Mouse (Mus musculus) stomach, embryonic 15.5 days (tissue): Measurements from ENCODE around the gene Tlr9. TPM values are rescaled to one million over a fixed set of nuclear protein-coding genes. Genes with fewer than 3 reads are reported as not detected.

Experiments
- ATAC-seq: fragments of 200-750 bp; cut with Nextera tagmentation; 2 replicates; pipeline ENCODE4 v1.8.0; 2017; ENCODE audit warnings: low read depth, moderate number of reproducible peaks, moderate TSS enrichment; ENCODE audit not compliant: insufficient read depth, low FRiP score
- H3K27ac ChIP-seq: fragments of 300-500 bp; sonication (generic); 2 replicates; pipeline ENCODE4 v1.5.1; 2015; ENCODE audit warnings: mild to moderate bottlenecking, inconsistent platforms
- H3K27me3 ChIP-seq: fragments of 300-500 bp; sonication (generic); replicated peaks from 2 replicates; pipeline ENCODE4 v1.6.1; 2015; ENCODE audit warnings: inconsistent platforms
- H3K36me3 ChIP-seq: fragments of 300-500 bp; sonication (generic); 2 replicates; pipeline ENCODE4 v1.6.1; 2015; ENCODE audit warnings: inconsistent platforms
- H3K4me1 ChIP-seq: fragments of 300-500 bp; sonication (generic); 2 replicates; pipeline ENCODE4 v1.6.1; 2015; ENCODE audit warnings: inconsistent platforms
- H3K4me2 ChIP-seq: fragments of 300-500 bp; sonication (generic); 2 replicates; pipeline ENCODE4 v1.6.1; 2015; ENCODE audit warnings: mild to moderate bottlenecking, inconsistent platforms
- H3K4me3 ChIP-seq: fragments of 300-500 bp; sonication (generic); replicated peaks from 2 replicates; pipeline ENCODE4 v1.5.1; 2015; ENCODE audit warnings: inconsistent platforms
- H3K9ac ChIP-seq: fragments of 300-500 bp; sonication (generic); 2 replicates; pipeline ENCODE4 v1.6.1; 2015; ENCODE audit warnings: inconsistent platforms
- H3K9me3 ChIP-seq: fragments of 300-500 bp; sonication (generic); 2 replicates; pipeline ENCODE4 v1.6.1; 2016; ENCODE audit warnings: inconsistent platforms
- WGBS: fragments of 180-500 bp; shearing (Covaris S2); methylation state at CpG from one replicate; pipeline ENCODE4 v1.1.7; 2015; 5-methylcytosine and 5-hydroxymethylcytosine counted together
- microRNA counts: library from miRNA; unstranded; fragments of <30 nt; microRNA quantifications from one replicate; lab custom pipeline; 2016
- microRNA-seq: library from miRNA; unstranded; fragments of <30 nt; microRNA quantifications from one replicate; pipeline ENCODE4, GENCODE M21; 2016
- polyA plus RNA-seq: library from polyadenylated mRNA; unstranded; fragments of >200 nt; fragmentation: Nextera tagmentation; extraction: Ambion mirVana; gene quantifications from 2 replicates; pipeline ENCODE4 v1.2.1, GENCODE M21; 2015

Tlr9 gene
- polyA plus RNA-seq, 1 experiment from 2014 or later: 0.12 TPM

DNA sequence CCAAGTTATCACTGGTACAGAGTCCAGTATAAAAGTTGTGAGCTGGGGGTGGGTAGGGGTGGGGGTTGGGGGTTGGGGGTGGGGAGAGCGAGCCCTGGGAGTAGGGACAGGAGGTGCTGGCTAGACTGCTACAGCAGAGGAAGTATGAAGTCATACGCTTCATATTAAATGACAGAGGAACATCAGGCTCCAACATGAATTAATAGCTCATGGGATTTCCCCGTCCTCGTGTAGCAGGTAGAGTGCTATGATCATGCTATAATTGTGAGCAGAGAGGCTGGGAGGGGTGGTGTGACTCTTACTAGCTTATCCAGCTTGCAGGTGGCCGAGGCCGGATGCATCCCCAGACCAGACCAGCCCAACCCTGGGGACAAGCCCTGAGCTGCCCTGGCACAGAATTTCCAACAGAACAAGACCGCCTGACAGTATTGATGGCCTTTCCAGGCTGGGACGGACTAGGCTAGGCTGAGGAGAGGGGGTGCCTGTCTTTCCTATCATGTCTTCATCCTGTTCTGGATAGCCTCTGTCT lies 52.3 kb downstream of the Tlr9 start:
- H3K4me1 ChIP-seq: no peaks in the 10 kb centered on the region
- 79% methylated on average over 8 of the region's 8 CpGs for WGBS
- H3K4me2 ChIP-seq: no peak overlapping the region
- H3K9ac ChIP-seq: no peak overlapping the region
- no peak overlapping the region for H3K27ac ChIP-seq
- no peak for ATAC-seq
- H3K4me3 ChIP-seq: no peak overlapping the region
- H3K36me3 ChIP-seq: no peaks in the 10 kb centered on the region
- no peaks in the 10 kb centered on the region for H3K27me3 ChIP-seq
- no peaks in the 10 kb centered on the region for H3K9me3 ChIP-seq

DNA sequence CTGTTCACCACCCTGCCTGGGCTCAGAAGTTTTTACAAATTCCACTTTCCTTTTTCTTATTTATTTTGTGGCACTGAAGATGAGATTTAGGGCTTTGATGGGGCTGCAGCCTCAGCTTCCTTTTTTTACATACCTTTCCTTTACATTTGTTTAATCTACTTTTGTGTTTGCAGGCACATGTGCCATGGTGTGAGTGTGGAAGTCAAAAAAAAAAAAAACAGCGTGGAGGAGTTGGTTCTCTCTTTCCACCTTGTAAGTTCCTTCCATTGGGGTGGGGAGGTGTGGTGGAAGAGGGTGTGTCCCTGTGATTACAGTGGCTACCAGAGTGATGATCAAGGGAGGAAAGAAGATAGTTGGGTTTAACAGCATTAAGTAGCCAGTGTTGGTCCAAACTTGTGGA lies 53.4 kb downstream of the Tlr9 start:
- no peaks in the 10 kb centered on the region for H3K27me3 ChIP-seq
- H3K27ac ChIP-seq: no peak overlapping the region
- H3K9ac ChIP-seq: no peak overlapping the region
- no peaks in the 10 kb centered on the region for H3K9me3 ChIP-seq
- no peak for ATAC-seq
- H3K4me2 ChIP-seq: no peak overlapping the region
- H3K36me3 ChIP-seq: no peaks in the 10 kb centered on the region
- WGBS: 55% methylated on average over 1 of the region's 1 CpGs
- no peak overlapping the region for H3K4me3 ChIP-seq
- no peaks in the 10 kb centered on the region for H3K4me1 ChIP-seq

MicroRNAs within 50 kb of the gene (microRNA counts, 519-probe panel; counts per million panel counts)
- 4,368 counts per million, percentile 97 among the panel's probes with 10 or more counts for microRNA mmu-let-7g (lab: Ali Mortazavi, UCI)

Small RNAs within 50 kb of the gene (microRNA-seq; reads per million reads assigned to microRNA genes)
- gene Mirlet7g: 71,869 reads per million, percentile 100 among the genes with 10 or more reads in this experiment

Other genes with a start within 250 kb of the Tlr9 start
- gene Col6a4, start 125.8 kb upstream of the Tlr9 start, polyA plus RNA-seq: 32.4 and 41.9 TPM in 2 replicates
- gene Glyctk, start 64.5 kb upstream of the Tlr9 start, polyA plus RNA-seq: 2.8 and 3.1 TPM in 2 replicates
- 19.7 and 20.4 TPM in 2 replicates for gene Wdr82, start 51.7 kb upstream of the Tlr9 start, polyA plus RNA-seq
- gene Ppm1m, start 22.9 kb upstream of the Tlr9 start, polyA plus RNA-seq: 39.0 and 42.0 TPM in 2 replicates
- gene Twf2, start 19.5 kb upstream of the Tlr9 start, polyA plus RNA-seq: 53.9 and 64.0 TPM in 2 replicates
- 109 TPM in 2 replicates for gene Alas1, start 26.1 kb downstream of the Tlr9 start, polyA plus RNA-seq
- 24.7 and 25.4 TPM in 2 replicates for gene Poc1a, start 58.5 kb downstream of the Tlr9 start, polyA plus RNA-seq
- 16.8 and 17.1 TPM in 2 replicates for gene Dusp7, start 146.0 kb downstream of the Tlr9 start, polyA plus RNA-seq
- gene Rpl29, start 206.9 kb downstream of the Tlr9 start, polyA plus RNA-seq: 805 and 953 TPM in 2 replicates
- gene Acy1, start 215.7 kb downstream of the Tlr9 start, polyA plus RNA-seq: 37.9 and 50.7 TPM in 2 replicates
- 26.2 and 26.9 TPM in 2 replicates for gene Abhd14b, start 224.9 kb downstream of the Tlr9 start, polyA plus RNA-seq
- 48.6 and 48.7 TPM in 2 replicates for gene Abhd14a, start 225.1 kb downstream of the Tlr9 start, polyA plus RNA-seq
- 51.8 and 58.9 TPM in 2 replicates for gene Pcbp4, start 230.7 kb downstream of the Tlr9 start, polyA plus RNA-seq
- 0.19 and 0.42 TPM in 2 replicates for gene Gpr62, start 243.3 kb downstream of the Tlr9 start, polyA plus RNA-seq